ENCODE assay signal across 13 mouse cellular contexts in genomic region chr1:182520938-182521500, GRCm38 (mm10). TPM values are rescaled to one million over a fixed set of nuclear protein-coding genes. Genes with fewer than 3 reads are reported as not detected.
DNase-seq lines count a peak whose midpoint lies in the region; ATAC-seq and TF ChIP-seq lines count a peak whose summit lies in the region.
"Had no signal": no experiment of that assay in that cellular context is flagged by ENCODE, and none has a peak within 500 bp of the region (broad histone marks: within the 10 kb centered on the region; RNA-seq: fewer than 3 reads in every experiment).

No protein-coding gene starts in this region.

- H3K79me2 ChIP-seq in CH12.LX (replicated peaks; ENCODE audit: control insufficient read depth, extremely low read depth, insufficient read depth, poor library complexity, severe bottlenecking) = no peaks in the 10 kb centered on the region

- no peak for TF ChIP-seq POLR2A in CH12.LX (IDR thresholded peaks at IDR 0.05; ENCODE audit: low read depth, low read length)
- TF ChIP-seq POLR2A in limb, embryonic 14.5 days (IDR thresholded peaks at IDR 0.05; ENCODE audit: borderline replicate concordance, extremely low read depth, insufficient read depth, insufficient read length) = no peak

- peaks cover 18% of the 10 kb centered on the region for H3K4me1 ChIP-seq in kidney, embryonic 14.5 days (ENCODE audit: control insufficient read depth, insufficient read depth, low read length)
- peaks cover 4 to 29% of the 10 kb centered on the region in 2 experiments for H3K4me1 ChIP-seq in CH12.LX (ENCODE audit: control insufficient read depth in 1 of 2, insufficient read depth in 2 of 2)
- H3K4me1 ChIP-seq in embryonic facial prominence, embryonic 12.5 days = peaks cover 30% of the 10 kb centered on the region
- peaks cover 33% of the 10 kb centered on the region for H3K4me1 ChIP-seq in limb, embryonic 14.5 days (ENCODE audit: control insufficient read depth, insufficient read depth, low read length)
- no peaks in the 10 kb centered on the region; the same call in 1 of the 2 replicates for H3K4me1 ChIP-seq in liver, embryonic 11.5 days (replicated peaks; ENCODE audit: control insufficient read depth, insufficient read depth, low read length)

- H3K9ac ChIP-seq in kidney, embryonic 14.5 days (ENCODE audit: low read depth, low read length) = no peak overlapping the region
- 0 out of 2 replicates have a peak overlapping the region, but pooled peaks have one; percentile 7 for H3K9ac ChIP-seq in CH12.LX (ENCODE audit: insufficient read depth, low read depth)
- H3K9ac ChIP-seq in embryonic facial prominence, embryonic 12.5 days = no peak overlapping the region
- no peak overlapping the region for H3K9ac ChIP-seq in limb, embryonic 14.5 days (ENCODE audit: low read depth, low read length, severe bottlenecking)
- H3K9ac ChIP-seq in liver, embryonic 11.5 days (ENCODE audit: low read depth, low read length) = no peak overlapping the region; the same call in 1 of the 2 replicates
- H3K9ac ChIP-seq: forebrain, embryonic 15.5 days; neural tube, embryonic 12.5 days had no signal

- dilution Hi-C loops in CH12.LX (cut with MboI; ENCODE audit: extremely low pct_ligation_motif_present, extremely low pct_unique_long_range_greater_than_20kb, low sequenced_read_pairs) = no loop called here

- peak overlapping the region; percentile 79; the same call in 1 of the 2 replicates for H3K27ac ChIP-seq in kidney, embryonic 14.5 days (ENCODE audit: low read depth, low read length)
- peak overlapping the region; percentile 34; the same call in 1 of the 2 replicates for H3K27ac ChIP-seq in CH12.LX (ENCODE audit: insufficient read depth, low read depth)
- H3K27ac ChIP-seq in embryonic facial prominence, embryonic 12.5 days = peak overlapping the region; percentile 89
- peak overlapping the region; percentile 90 for H3K27ac ChIP-seq in limb, embryonic 14.5 days (replicated peaks; ENCODE audit: low read depth, low read length)
- H3K27ac ChIP-seq in liver, embryonic 11.5 days (ENCODE audit: low read depth, low read length) = no peak overlapping the region
- H3K27ac ChIP-seq: forebrain, embryonic 15.5 days; left cerebral cortex, adult 2 months; neural tube, embryonic 12.5 days had no signal

- H3K4me2 ChIP-seq in kidney, embryonic 14.5 days (replicated peaks; ENCODE audit: low read depth, low read length) = no peak overlapping the region
- H3K4me2 ChIP-seq in CH12.LX (ENCODE audit: insufficient read depth, low read depth, poor library complexity, severe bottlenecking) = no peak overlapping the region
- H3K4me2 ChIP-seq in embryonic facial prominence, embryonic 12.5 days (replicated peaks) = no peak overlapping the region
- H3K4me2 ChIP-seq in limb, embryonic 14.5 days (replicated peaks; ENCODE audit: low read depth, low read length, severe bottlenecking) = no peak overlapping the region
- no peak overlapping the region for H3K4me2 ChIP-seq in liver, embryonic 11.5 days
- H3K4me2 ChIP-seq: forebrain, embryonic 15.5 days had no signal

- WGBS in kidney, embryonic 14.5 days = 56% methylated on average over 8 of the region's 8 CpGs
- WGBS in embryonic facial prominence, embryonic 12.5 days = 54% methylated on average over 8 of the region's 8 CpGs
- 57% methylated on average over 8 of the region's 8 CpGs for WGBS in limb, embryonic 14.5 days
- 65% methylated on average over 8 of the region's 8 CpGs for WGBS in liver, embryonic 11.5 days

- H3K27me3 ChIP-seq in kidney, embryonic 14.5 days (ENCODE audit: control insufficient read depth, insufficient read depth, low read length) = no peaks in the 10 kb centered on the region
- H3K27me3 ChIP-seq in CH12.LX (replicated peaks) = peaks cover 2% of the 10 kb centered on the region
- H3K27me3 ChIP-seq in embryonic facial prominence, embryonic 12.5 days = 0 out of 2 replicates have a peak, but pooled peaks cover 4% of the 10 kb centered on the region
- no peaks in the 10 kb centered on the region for H3K27me3 ChIP-seq in limb, embryonic 14.5 days (ENCODE audit: control insufficient read depth, insufficient read depth, low read length)
- peaks cover 18% of the 10 kb centered on the region for H3K27me3 ChIP-seq in liver, embryonic 11.5 days (replicated peaks; ENCODE audit: control insufficient read depth, insufficient read depth, low read length)
- H3K27me3 ChIP-seq: neural tube, embryonic 12.5 days had no signal

- H3K36me3 ChIP-seq in kidney, embryonic 14.5 days (ENCODE audit: control insufficient read depth, insufficient read depth, low read length) = no peaks in the 10 kb centered on the region
- H3K36me3 ChIP-seq in CH12.LX (replicated peaks in 1 of 2; ENCODE audit: control insufficient read depth in 1 of 2, insufficient read depth in 1 of 2, low read length in 1 of 2) = no peaks in the 10 kb centered on the region
- H3K36me3 ChIP-seq in embryonic facial prominence, embryonic 12.5 days = no peaks in the 10 kb centered on the region
- no peaks in the 10 kb centered on the region for H3K36me3 ChIP-seq in limb, embryonic 14.5 days (ENCODE audit: control insufficient read depth, insufficient read depth, low read length)
- H3K36me3 ChIP-seq in liver, embryonic 11.5 days (ENCODE audit: control insufficient read depth, insufficient read depth, low read length) = no peaks in the 10 kb centered on the region
- H3K36me3 ChIP-seq: forebrain, embryonic 15.5 days; neural tube, embryonic 12.5 days had no signal

- H3K4me3 ChIP-seq in kidney, embryonic 14.5 days (ENCODE audit: low read length) = no peak overlapping the region
- H3K4me3 ChIP-seq in CH12.LX (replicated peaks in 1 of 3; ENCODE audit: low read depth in 2 of 3, low read length in 2 of 3, poor library complexity in 1 of 3) = no peak overlapping the region
- no peak overlapping the region for H3K4me3 ChIP-seq in embryonic facial prominence, embryonic 12.5 days
- no peak overlapping the region for H3K4me3 ChIP-seq in limb, embryonic 14.5 days (replicated peaks; ENCODE audit: low read length)
- H3K4me3 ChIP-seq in liver, embryonic 11.5 days (ENCODE audit: low read depth, low read length) = no peak overlapping the region
- H3K4me3 ChIP-seq: forebrain, embryonic 15.5 days; left cerebral cortex, adult 2 months; neural tube, embryonic 12.5 days had no signal

- no peaks in the 10 kb centered on the region for H3K9me3 ChIP-seq in kidney, embryonic 14.5 days (ENCODE audit: control insufficient read depth, low read length)
- no peaks in the 10 kb centered on the region for H3K9me3 ChIP-seq in CH12.LX (replicated peaks; ENCODE audit: low read length)
- H3K9me3 ChIP-seq in embryonic facial prominence, embryonic 12.5 days = no peaks in the 10 kb centered on the region
- no peaks in the 10 kb centered on the region for H3K9me3 ChIP-seq in limb, embryonic 14.5 days (ENCODE audit: control insufficient read depth, low read length)
- H3K9me3 ChIP-seq in liver, embryonic 11.5 days (ENCODE audit: control insufficient read depth, low read length) = no peaks in the 10 kb centered on the region
- H3K9me3 ChIP-seq: forebrain, embryonic 15.5 days; neural tube, embryonic 12.5 days had no signal

- DNase-seq in kidney, adult 11 months = no peak
- no peak for DNase-seq in CH12.LX (ENCODE audit: extremely low read depth)
- no peak for DNase-seq in limb, embryonic 14.5 days (ENCODE audit: low spot score)
- no peak for DNase-seq in liver, embryonic 11.5 days (ENCODE audit: low spot score)
- DNase-seq in cerebellum, postnatal 10 days = no peak
- DNase-seq: cerebellum, adult 8-10 months had no signal

- no peak for TF ChIP-seq RAD21 in CH12.LX (IDR thresholded peaks at IDR 0.05; ENCODE audit: low read depth, low read length)

- no peak for TF ChIP-seq EP300 in CH12.LX (IDR thresholded peaks at IDR 0.05; ENCODE audit: low read length)

- in situ Hi-C loops in CH12.LX (cut with MboI; ENCODE audit: low pct_ligation_motif_present, low pct_unique_long_range_greater_than_20kb, low sequenced_read_pairs) = loop anchor here (25.0 kb wide), 1 partner anchor 634 kb away; no protein-coding TSS in a partner anchor

- no peak for ATAC-seq in kidney, embryonic 14.5 days (ENCODE audit: low FRiP score, low TSS enrichment)
- no peak for ATAC-seq in embryonic facial prominence, embryonic 12.5 days (ENCODE audit: insufficient number of reproducible peaks, insufficient read depth, low FRiP score, low TSS enrichment)
- no peak for ATAC-seq in limb, embryonic 14.5 days (ENCODE audit: low FRiP score, low read depth)
- ATAC-seq in liver, embryonic 11.5 days (replicated peaks; ENCODE audit: low FRiP score) = no peak
- ATAC-seq: forebrain, embryonic 15.5 days; hindbrain, embryonic 16.5 days had no signal

- no peak for TF ChIP-seq CTCF in CH12.LX (conservative IDR thresholded peaks at IDR 0.05 in 1 of 2, IDR thresholded peaks at IDR 0.05 in 1 of 2; ENCODE audit: low read depth in 2 of 2, low read length in 2 of 2)

TF ChIP-seq in CH12.LX, 34 proteins besides CTCF, POLR2A, EP300 and RAD21 (continues in another document):
- TF ChIP-seq MEF2A (IDR thresholded peaks at IDR 0.05; ENCODE audit: borderline replicate concordance, low read depth, low read length) (no peak), USF2 (conservative IDR thresholded peaks at IDR 0.05; ENCODE audit: low read depth, low read length) (no peak), MXI1 (IDR thresholded peaks at IDR 0.05; ENCODE audit: low read depth, low read length) (no peak), CHD2 (IDR thresholded peaks at IDR 0.05; ENCODE audit: low read length) (no peak), ELF1 (IDR thresholded peaks at IDR 0.05; ENCODE audit: low read depth, low read length) (no peak), JUND (conservative IDR thresholded peaks at IDR 0.05; ENCODE audit: low read depth, low read length) (no peak)

RNA-seq across cellular contexts. Expression of gene Capn2, which starts 3.6 kb away (rescaled TPM):
- 52.3 and 94.7 TPM in 2 replicates for polyA plus RNA-seq in kidney, embryonic 14.5 days (2014; fragmentation: Nextera tagmentation; extraction: Ambion mirVana)
- total RNA-seq in CH12.LX (2012; rRNA removed) (25.9 and 28.1 TPM in 2 replicates), CH12.LX (2014; rRNA removed) (10.9 and 12.5 TPM in 2 replicates)
- 14.2 and 15.0 TPM in 2 replicates for polyA plus RNA-seq in CH12.LX (2012; ENCODE audit: insufficient read length, low read depth)
- polyA plus RNA-seq in embryonic facial prominence, embryonic 12.5 days (2016; fragmentation: Nextera tagmentation; extraction: Ambion mirVana) = 141 and 152 TPM in 2 replicates
- 76.7 and 90.5 TPM in 2 replicates for polyA plus RNA-seq in limb, embryonic 14.5 days (2012; rRNA removed)
- polyA plus RNA-seq in limb, embryonic 14.5 days (2014; fragmentation: Nextera tagmentation; extraction: Ambion mirVana) = 119 and 126 TPM in 2 replicates
- polyA plus RNA-seq in liver, embryonic 11.5 days (2014; fragmentation: Nextera tagmentation; extraction: Ambion mirVana) = 49.5 and 51.4 TPM in 2 replicates

RNA-seq across cellular contexts. Expression of gene Capn8, which starts 43.8 kb away (rescaled TPM):
- not detected in 2 replicates for polyA plus RNA-seq in kidney, embryonic 14.5 days (2014; fragmentation: Nextera tagmentation; extraction: Ambion mirVana)
- not detected in 2 replicates for total RNA-seq in CH12.LX (2012; rRNA removed)
- total RNA-seq in CH12.LX (2014; rRNA removed) = not detected in 2 replicates
- polyA plus RNA-seq in CH12.LX (2012; ENCODE audit: insufficient read length, low read depth) = not detected in 2 replicates
- polyA plus RNA-seq in embryonic facial prominence, embryonic 12.5 days (2016; fragmentation: Nextera tagmentation; extraction: Ambion mirVana) = 0.08 TPM in 1 of 2 replicates, not detected in the other
- polyA plus RNA-seq in limb, embryonic 14.5 days (2012; rRNA removed) = 0.08 TPM in 2 replicates
- polyA plus RNA-seq in limb, embryonic 14.5 days (2014; fragmentation: Nextera tagmentation; extraction: Ambion mirVana) = 0.08 TPM in 1 of 2 replicates, not detected in the other
- not detected in 2 replicates for polyA plus RNA-seq in liver, embryonic 11.5 days (2014; fragmentation: Nextera tagmentation; extraction: Ambion mirVana)
- total RNA-seq: left cerebral cortex, adult 2 months; megakaryocyte progenitor cell, adult 5-6 weeks had no signal
